Mouse (Mus musculus): Measurements from ENCODE around the gene Gm45618.
A peak's percentile ranks its signal among the peaks of the same experiment; 100 is the strongest.

The Gm45618 gene

DNA sequence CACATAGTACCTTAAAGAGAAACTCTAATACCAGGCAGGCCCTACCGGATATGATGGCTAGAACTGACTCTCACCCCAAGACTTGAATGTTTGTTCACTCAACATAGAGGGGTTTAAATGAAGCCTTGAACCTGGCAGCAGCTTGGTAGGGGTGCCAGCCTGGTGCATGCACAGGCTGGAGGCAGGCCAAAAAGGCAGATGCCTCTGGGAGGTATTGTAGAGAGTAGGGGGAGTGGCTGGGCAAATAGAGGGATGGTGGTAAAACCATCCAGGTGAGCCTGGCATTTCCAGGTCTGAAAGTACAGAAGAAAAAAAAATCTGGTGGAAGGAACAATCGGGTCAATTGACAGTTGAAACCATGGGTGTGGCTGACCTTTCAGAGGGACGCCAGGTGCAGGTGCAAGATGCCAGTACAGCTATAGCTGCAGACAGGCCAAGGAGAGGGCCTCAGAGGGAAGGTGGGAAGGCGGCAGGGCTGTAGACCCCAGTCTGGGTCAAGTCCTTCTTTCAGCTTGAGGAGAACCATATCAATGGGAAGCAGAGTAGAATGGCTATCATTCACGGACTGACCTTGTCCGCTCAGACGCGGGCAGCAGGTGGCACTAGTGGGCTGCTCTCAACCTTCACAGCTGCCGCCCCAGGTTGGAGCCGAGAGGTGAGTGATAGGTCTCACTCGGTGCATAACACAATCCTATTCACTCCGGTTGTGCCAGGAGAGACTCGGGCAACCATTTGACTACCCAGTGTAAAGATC lies 49.9 kb downstream of the Gm45618 start:
- peak; percentile 65 to 73 for DNase-seq (ENCODE audit: low spot score in 2 of 2)

Measured in right cerebral cortex, postnatal 10 days (tissue).